Mouse (Mus musculus) retina, postnatal 7 days (tissue): ENCODE measurements around the gene Tnr.
A peak's percentile ranks its signal among the peaks of the same experiment; 100 is the strongest.

ENCODE experiments used
- DNase-seq: peaks from one replicate; pipeline ENCODE4 v3.0.0-alpha.2; 2012; ENCODE audit warnings: low read depth, low spot score

Tnr gene

GRCm38 (mm10) chr1:159629822-159630589, 106.4 kb downstream of the Tnr start:
- no peak for DNase-seq

- DNase-seq = no peak
These were observed 109.0 kb downstream of the Tnr start for GRCm38 (mm10) chr1:159632558-159632957.

GRCm38 (mm10) chr1:159639408-159639807, 115.8 kb downstream of the Tnr start:
- DNase-seq = no peak

- no peak for DNase-seq
These were observed 122.2 kb downstream of the Tnr start for GRCm38 (mm10) chr1:159645719-159646118.

- no peak for DNase-seq
These were observed 126.9 kb downstream of the Tnr start for GRCm38 (mm10) chr1:159650486-159650885.

GRCm38 (mm10) chr1:159655241-159655640, 131.7 kb downstream of the Tnr start:
- no peak for DNase-seq

GRCm38 (mm10) chr1:159657856-159658542, 134.4 kb downstream of the Tnr start:
- DNase-seq = no peak

GRCm38 (mm10) chr1:159660620-159661501, 137.3 kb downstream of the Tnr start:
- DNase-seq = no peak

GRCm38 (mm10) chr1:159664496-159664895, 140.9 kb downstream of the Tnr start:
- DNase-seq = no peak

- DNase-seq = no peak
These were observed 141.4 kb downstream of the Tnr start for GRCm38 (mm10) chr1:159664945-159665344.

- peak; percentile 31 for DNase-seq
These were observed 147.1 kb downstream of the Tnr start for GRCm38 (mm10) chr1:159670629-159671150.

GRCm38 (mm10) chr1:159671181-159671580, 147.6 kb downstream of the Tnr start:
- DNase-seq = no peak

- DNase-seq = no peak
These were observed 150.7 kb downstream of the Tnr start for GRCm38 (mm10) chr1:159674240-159674639.

GRCm38 (mm10) chr1:159675472-159675871, 151.9 kb downstream of the Tnr start:
- DNase-seq = no peak

- no peak for DNase-seq
These were observed 154.8 kb downstream of the Tnr start for GRCm38 (mm10) chr1:159678221-159678935.

- no peak for DNase-seq
These were observed 157.7 kb downstream of the Tnr start for GRCm38 (mm10) chr1:159681252-159681651.

GRCm38 (mm10) chr1:159686476-159687231, 163.1 kb downstream of the Tnr start:
- peak; percentile 89 for DNase-seq

GRCm38 (mm10) chr1:159696717-159697116, 173.1 kb downstream of the Tnr start:
- no peak for DNase-seq

GRCm38 (mm10) chr1:159702038-159702437, 178.5 kb downstream of the Tnr start:
- peak; percentile 2 for DNase-seq

GRCm38 (mm10) chr1:159704925-159705324, 181.4 kb downstream of the Tnr start:
- DNase-seq = no peak
